Mouse (Mus musculus) heart, adult 10 weeks (tissue): ENCODE measurements around the gene Slc2a2. TPM values are rescaled to one million over a fixed set of nuclear protein-coding genes. Genes with fewer than 3 reads are reported as not detected.

Source experiments
- polyA plus RNA-seq: library from polyadenylated mRNA; stranded (reverse); fragments of 350-450 nt; fragmentation: Illumina TruSeq; extraction: RNeasy Lipid Tissue Mini Kit (QIAGEN cat#74804); gene quantifications from one replicate; pipeline ENCODE4 v1.2.3, GENCODE M21; 2014; ENCODE audit warnings: low read depth, low replicate concordance

The Slc2a2 gene
- polyA plus RNA-seq, result 0.16 TPM

GRCm38 (mm10) chr3:28697797-28698196 lies at the start of gene Slc2a2:
TSS of gene Slc2a2 (plus strand) at chr3:28697903.

Other genes starting within 250 kb of the Slc2a2 start
- gene Eif5a2, start 83.4 kb downstream of the Slc2a2 start, polyA plus RNA-seq, result 1.4 TPM
- 95.2 TPM for gene Rpl22l1, start 107.5 kb downstream of the Slc2a2 start, polyA plus RNA-seq
- gene Gm1527, start 194.7 kb downstream of the Slc2a2 start, polyA plus RNA-seq, result not detected